Mouse (Mus musculus): ENCODE measurements at regions not wholly inside any gene's neighbourhood (a gene's known extent, or its start where the extent isn't known, plus 50 kb on each side); places are given as distances from the start of the nearest gene placed in this dataset.

GRCm38 (mm10) chr13:48357118-48357517, 96.1 kb downstream of the Id4 start:
- H3K4me1 ChIP-seq (ENCODE audit: control insufficient read depth, insufficient read depth, low read length): no peaks in the 10 kb centered on the region
- H3K36me3 ChIP-seq (ENCODE audit: control insufficient read depth, insufficient read depth, low read length): no peaks in the 10 kb centered on the region
- H3K9ac ChIP-seq (ENCODE audit: low read depth, low read length): no peak overlapping the region
- no peak overlapping the region for H3K4me3 ChIP-seq (ENCODE audit: low read length)
- no peaks in the 10 kb centered on the region for H3K9me3 ChIP-seq (ENCODE audit: control insufficient read depth, low read length)
- H3K4me2 ChIP-seq (replicated peaks; ENCODE audit: low read depth, low read length): no peak overlapping the region
- no peak overlapping the region for H3K27ac ChIP-seq (ENCODE audit: low read depth, low read length)
- 70% methylated on average over 1 of the region's 1 CpGs for WGBS
- H3K27me3 ChIP-seq (ENCODE audit: control insufficient read depth, insufficient read depth, low read length): no peaks in the 10 kb centered on the region
- ATAC-seq (ENCODE audit: low FRiP score, low TSS enrichment): no peak

- Histone ChIP-seq H3K27me3 (ENCODE audit: control insufficient read depth, insufficient read depth, low read length) (no peaks in the 10 kb centered on the region), H3K9me3 (ENCODE audit: control insufficient read depth, low read length) (no peaks in the 10 kb centered on the region), H3K27ac (ENCODE audit: low read depth, low read length) (no peak overlapping the region), H3K4me2 (replicated peaks; ENCODE audit: low read depth, low read length) (no peak overlapping the region), H3K4me1 (ENCODE audit: control insufficient read depth, insufficient read depth, low read length) (no peaks in the 10 kb centered on the region), H3K9ac (ENCODE audit: low read depth, low read length) (no peak overlapping the region), H3K4me3 (ENCODE audit: low read length) (no peak overlapping the region), H3K36me3 (ENCODE audit: control insufficient read depth, insufficient read depth, low read length) (no peaks in the 10 kb centered on the region)
- WGBS: 92% methylated on average over 7 of the region's 7 CpGs
- ATAC-seq (ENCODE audit: low FRiP score, low TSS enrichment): no peak
These were observed 96.6 kb downstream of the Id4 start for GRCm38 (mm10) chr13:48357640-48358039.

- Histone ChIP-seq H3K4me1 (ENCODE audit: control insufficient read depth, insufficient read depth, low read length) (no peaks in the 10 kb centered on the region), H3K9ac (ENCODE audit: low read depth, low read length) (no peak overlapping the region), H3K36me3 (ENCODE audit: control insufficient read depth, insufficient read depth, low read length) (no peaks in the 10 kb centered on the region), H3K4me3 (ENCODE audit: low read length) (no peak overlapping the region), H3K27me3 (ENCODE audit: control insufficient read depth, insufficient read depth, low read length) (no peaks in the 10 kb centered on the region), H3K27ac (ENCODE audit: low read depth, low read length) (no peak overlapping the region), H3K4me2 (replicated peaks; ENCODE audit: low read depth, low read length) (no peak overlapping the region), H3K9me3 (ENCODE audit: control insufficient read depth, low read length) (no peaks in the 10 kb centered on the region)
- 83% methylated on average over 9 of the region's 9 CpGs for WGBS
- no peak for ATAC-seq (ENCODE audit: low FRiP score, low TSS enrichment)
These were observed 110.0 kb downstream of the Id4 start for GRCm38 (mm10) chr13:48371060-48371459.

GRCm38 (mm10) chr13:48376405-48376804, 115.4 kb downstream of the Id4 start:
- Histone ChIP-seq H3K4me2 (replicated peaks; ENCODE audit: low read depth, low read length) (no peak overlapping the region), H3K9me3 (ENCODE audit: control insufficient read depth, low read length) (no peaks in the 10 kb centered on the region), H3K9ac (ENCODE audit: low read depth, low read length) (no peak overlapping the region), H3K27ac (ENCODE audit: low read depth, low read length) (no peak overlapping the region), H3K4me3 (ENCODE audit: low read length) (no peak overlapping the region), H3K4me1 (ENCODE audit: control insufficient read depth, insufficient read depth, low read length) (no peaks in the 10 kb centered on the region), H3K27me3 (ENCODE audit: control insufficient read depth, insufficient read depth, low read length) (no peaks in the 10 kb centered on the region), H3K36me3 (ENCODE audit: control insufficient read depth, insufficient read depth, low read length) (no peaks in the 10 kb centered on the region)
- peak; percentile 46; the same call in 1 of the 2 replicates for ATAC-seq (ENCODE audit: low FRiP score, low TSS enrichment)
- 56% methylated on average over 4 of the region's 4 CpGs for WGBS

GRCm38 (mm10) chr13:48383580-48384445, 122.8 kb downstream of the Id4 start:
- H3K27ac ChIP-seq (ENCODE audit: low read depth, low read length): no peak overlapping the region
- H3K4me3 ChIP-seq (ENCODE audit: low read length): no peak overlapping the region
- ATAC-seq (ENCODE audit: low FRiP score, low TSS enrichment): no peak
- no peaks in the 10 kb centered on the region for H3K36me3 ChIP-seq (ENCODE audit: control insufficient read depth, insufficient read depth, low read length)
- no peaks in the 10 kb centered on the region for H3K27me3 ChIP-seq (ENCODE audit: control insufficient read depth, insufficient read depth, low read length)
- H3K4me1 ChIP-seq (ENCODE audit: control insufficient read depth, insufficient read depth, low read length): 0 out of 2 replicates have a peak, but pooled peaks cover 6% of the 10 kb centered on the region
- H3K4me2 ChIP-seq (replicated peaks; ENCODE audit: low read depth, low read length): no peak overlapping the region
- no peak overlapping the region for H3K9ac ChIP-seq (ENCODE audit: low read depth, low read length)
- no peaks in the 10 kb centered on the region for H3K9me3 ChIP-seq (ENCODE audit: control insufficient read depth, low read length)
- WGBS: 66% methylated on average over 13 of the region's 13 CpGs

- no peak overlapping the region; the same call in 1 of the 2 replicates for H3K4me2 ChIP-seq (replicated peaks; ENCODE audit: low read depth, low read length)
- no peaks in the 10 kb centered on the region for H3K9me3 ChIP-seq (ENCODE audit: control insufficient read depth, low read length)
- no peak overlapping the region for H3K4me3 ChIP-seq (ENCODE audit: low read length)
- H3K27ac ChIP-seq (ENCODE audit: low read depth, low read length): no peak overlapping the region
- H3K4me1 ChIP-seq (ENCODE audit: control insufficient read depth, insufficient read depth, low read length): 0 out of 2 replicates have a peak, but pooled peaks cover 6% of the 10 kb centered on the region
- H3K36me3 ChIP-seq (ENCODE audit: control insufficient read depth, insufficient read depth, low read length): no peaks in the 10 kb centered on the region
- H3K27me3 ChIP-seq (ENCODE audit: control insufficient read depth, insufficient read depth, low read length): no peaks in the 10 kb centered on the region
- H3K9ac ChIP-seq (ENCODE audit: low read depth, low read length): no peak overlapping the region
- WGBS: 40% methylated on average over 11 of the region's 11 CpGs
- ATAC-seq (ENCODE audit: low FRiP score, low TSS enrichment): no peak
These were observed 123.9 kb downstream of the Id4 start for GRCm38 (mm10) chr13:48384901-48385300.

GRCm38 (mm10) chr13:48391126-48391525, 122.1 kb downstream of the Zfp169 start:
- Histone ChIP-seq H3K9ac (ENCODE audit: low read depth, low read length) (no peak overlapping the region), H3K4me1 (ENCODE audit: control insufficient read depth, insufficient read depth, low read length) (peaks cover 11% of the 10 kb centered on the region; the same call in 1 of the 2 replicates), H3K27ac (ENCODE audit: low read depth, low read length) (no peak overlapping the region), H3K4me2 (replicated peaks; ENCODE audit: low read depth, low read length) (no peak overlapping the region), H3K4me3 (ENCODE audit: low read length) (no peak overlapping the region), H3K36me3 (ENCODE audit: control insufficient read depth, insufficient read depth, low read length) (no peaks in the 10 kb centered on the region), H3K9me3 (ENCODE audit: control insufficient read depth, low read length) (no peaks in the 10 kb centered on the region), H3K27me3 (ENCODE audit: control insufficient read depth, insufficient read depth, low read length) (no peaks in the 10 kb centered on the region)
- no peak for ATAC-seq (ENCODE audit: low FRiP score, low TSS enrichment)
- WGBS: 56% methylated on average over 11 of the region's 11 CpGs

GRCm38 (mm10) chr13:48397761-48398160, 115.5 kb downstream of the Zfp169 start:
- Histone ChIP-seq H3K4me2 (replicated peaks; ENCODE audit: low read depth, low read length) (no peak overlapping the region), H3K36me3 (ENCODE audit: control insufficient read depth, insufficient read depth, low read length) (no peaks in the 10 kb centered on the region), H3K27me3 (ENCODE audit: control insufficient read depth, insufficient read depth, low read length) (no peaks in the 10 kb centered on the region), H3K4me1 (ENCODE audit: control insufficient read depth, insufficient read depth, low read length) (0 out of 2 replicates have a peak, but pooled peaks cover 3% of the 10 kb centered on the region), H3K27ac (ENCODE audit: low read depth, low read length) (no peak overlapping the region), H3K9ac (ENCODE audit: low read depth, low read length) (no peak overlapping the region), H3K9me3 (ENCODE audit: control insufficient read depth, low read length) (no peaks in the 10 kb centered on the region), H3K4me3 (ENCODE audit: low read length) (no peak overlapping the region)
- ATAC-seq (ENCODE audit: low FRiP score, low TSS enrichment): 0 out of 2 replicates have a peak, but pooled peaks have one; percentile 39
- 0% methylated on average over 1 of the region's 1 CpGs for WGBS

- Histone ChIP-seq H3K27ac (ENCODE audit: low read depth, low read length) (no peak overlapping the region), H3K27me3 (ENCODE audit: control insufficient read depth, insufficient read depth, low read length) (no peaks in the 10 kb centered on the region), H3K4me1 (ENCODE audit: control insufficient read depth, insufficient read depth, low read length) (no peaks in the 10 kb centered on the region), H3K9ac (ENCODE audit: low read depth, low read length) (no peak overlapping the region), H3K9me3 (ENCODE audit: control insufficient read depth, low read length) (no peaks in the 10 kb centered on the region), H3K36me3 (ENCODE audit: control insufficient read depth, insufficient read depth, low read length) (no peaks in the 10 kb centered on the region), H3K4me2 (replicated peaks; ENCODE audit: low read depth, low read length) (no peak overlapping the region), H3K4me3 (ENCODE audit: low read length) (no peak overlapping the region)
- WGBS: 68% methylated on average over 3 of the region's 3 CpGs
- no peak for ATAC-seq (ENCODE audit: low FRiP score, low TSS enrichment)
These were observed 114.6 kb downstream of the Zfp169 start for GRCm38 (mm10) chr13:48398617-48399016.

All from kidney, embryonic 14.5 days (tissue).